Mouse (Mus musculus) layer of hippocampus, adult 9-10 months (tissue): Measurements from ENCODE around the gene Slc41a2.

Experiments
- DNase-seq: peaks from one replicate; pipeline ENCODE4 v3.0.0; 2022; ENCODE audit warnings: low spot score

The Slc41a2 gene

DNA sequence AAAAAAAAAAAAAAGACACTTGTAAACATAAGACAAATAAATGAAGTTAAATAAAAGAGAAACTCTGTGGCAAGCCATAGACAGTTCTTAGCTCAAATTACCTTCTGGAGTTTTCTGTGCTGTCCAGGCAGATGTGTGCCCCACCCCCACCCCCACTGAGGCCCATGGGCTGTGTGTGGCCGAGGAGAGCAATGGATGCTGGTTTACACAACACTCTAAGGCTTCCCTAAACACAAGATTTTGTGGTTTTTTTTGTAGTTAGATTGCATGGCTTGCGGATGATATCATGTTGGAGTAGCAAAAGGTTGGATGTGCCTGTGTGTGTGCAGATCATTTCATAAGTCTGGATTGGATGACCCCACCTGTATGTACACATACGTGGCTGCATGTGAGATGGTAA lies 116.8 kb downstream of the Slc41a2 start:
- DNase-seq, result no peak

DNA sequence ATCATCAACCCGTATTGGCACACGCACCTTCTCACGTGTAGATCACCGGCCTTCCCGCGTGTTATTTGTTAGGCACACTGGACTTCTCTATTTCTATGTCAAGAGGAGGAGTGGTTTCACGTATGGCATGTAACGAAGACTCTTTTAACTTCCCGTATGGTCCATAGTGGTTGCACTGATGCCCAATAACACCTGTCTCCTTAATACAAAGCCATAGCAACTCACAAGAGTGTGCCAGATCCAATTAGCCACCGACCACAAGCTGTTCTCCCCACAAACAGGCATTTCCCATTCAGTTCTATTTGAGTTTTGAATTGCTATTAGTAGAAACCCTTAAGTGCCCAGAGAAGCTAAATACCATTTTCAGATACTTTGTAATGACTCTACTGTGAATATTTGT lies 117.5 kb downstream of the Slc41a2 start:
- DNase-seq, result no peak

DNA sequence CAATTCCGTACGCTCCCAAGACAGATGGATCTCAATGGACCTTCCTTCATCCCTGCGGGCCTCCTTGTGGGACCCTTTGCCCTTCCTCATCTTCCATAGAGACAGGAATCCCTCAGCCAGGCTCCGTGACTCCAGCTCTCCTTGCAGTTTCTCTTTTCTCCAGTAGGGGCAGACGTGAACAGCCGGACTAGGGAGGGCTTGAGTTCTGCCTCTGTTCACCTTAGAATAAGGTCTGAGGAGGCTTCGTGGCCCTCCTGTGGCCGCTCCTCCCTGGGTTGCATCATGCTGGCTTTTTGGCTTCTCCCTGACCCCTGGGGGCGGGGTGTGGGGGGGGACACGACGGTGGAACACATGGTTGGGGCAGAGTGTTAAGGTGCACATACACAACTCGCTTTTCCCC lies 118.0 kb downstream of the Slc41a2 start:
- peak; percentile 41 for DNase-seq

DNA sequence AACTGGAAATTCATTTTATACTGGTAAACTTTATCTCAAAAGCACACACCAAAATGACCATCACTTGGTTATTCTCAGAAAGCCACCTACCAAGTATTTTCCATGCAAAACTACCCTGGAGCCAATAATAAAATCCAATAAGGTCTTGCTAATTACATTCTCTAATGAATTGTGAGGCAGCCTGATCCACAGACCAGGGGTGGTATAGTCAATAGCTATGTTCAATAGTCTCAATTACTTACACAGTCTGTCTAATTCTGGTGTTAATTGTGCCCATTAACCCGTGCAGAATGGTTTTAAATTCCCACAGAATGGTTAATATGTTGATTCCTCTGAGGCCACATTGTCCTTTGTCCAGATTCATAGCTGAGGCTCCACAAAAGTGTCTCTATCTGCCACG lies 118.9 kb downstream of the Slc41a2 start:
- no peak for DNase-seq

DNA sequence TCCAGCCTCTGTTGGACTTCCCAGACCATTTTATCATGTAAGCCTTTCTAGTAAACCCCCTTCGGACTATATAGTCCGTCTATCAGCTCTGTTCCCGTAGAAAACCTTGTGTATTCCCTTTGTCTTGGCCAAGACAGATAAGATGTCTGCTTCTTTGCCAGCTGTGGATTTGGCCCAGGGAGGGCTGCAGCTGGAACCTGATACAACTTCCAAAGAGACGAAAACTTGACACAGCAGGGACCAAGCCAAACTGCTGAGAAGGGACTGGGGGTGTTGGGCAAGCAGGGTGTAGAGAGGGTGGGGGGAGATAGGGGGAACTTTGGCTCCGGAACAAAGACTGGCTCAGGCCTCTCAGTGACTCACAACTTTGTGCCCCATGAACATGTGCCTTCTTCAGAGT lies 120.4 kb downstream of the Slc41a2 start:
- no peak for DNase-seq

DNA sequence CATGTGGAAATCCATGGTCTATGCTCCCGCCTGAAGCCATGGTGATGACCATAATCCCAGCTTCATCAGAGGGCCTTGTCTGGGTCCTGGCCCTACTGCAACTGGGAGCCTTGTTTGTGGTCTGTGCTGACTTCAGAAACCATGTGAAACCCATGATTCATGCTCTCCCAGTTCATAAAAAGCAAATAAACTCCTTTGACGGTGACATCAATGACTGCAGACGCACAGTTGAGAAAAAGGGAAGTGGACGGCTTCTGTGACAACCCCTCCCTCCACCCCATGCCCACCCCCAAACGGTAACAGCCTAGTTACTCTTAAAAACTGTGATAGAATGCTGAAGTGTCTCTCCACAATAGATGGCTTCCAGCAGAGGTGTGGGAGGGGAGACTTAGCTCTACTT lies 122.1 kb downstream of the Slc41a2 start:
- no peak for DNase-seq

DNA sequence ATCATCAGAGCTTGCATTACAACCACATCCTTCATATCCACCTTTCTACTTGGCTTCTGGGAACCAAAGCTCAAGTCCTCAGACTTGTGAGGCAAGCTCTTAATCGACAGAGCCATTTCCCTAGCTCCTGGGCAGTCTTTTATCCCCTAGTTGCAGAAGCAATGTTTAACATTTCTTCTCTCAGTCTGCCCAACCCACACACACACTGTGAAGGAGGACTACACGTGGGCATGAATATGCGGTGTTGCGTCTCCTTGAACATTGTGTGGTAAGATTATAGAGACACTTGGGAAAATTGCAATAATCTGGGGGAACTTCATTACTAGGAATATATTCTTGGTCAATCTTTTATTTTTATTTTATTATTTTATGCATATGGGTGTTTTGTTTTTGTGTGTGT lies 125.1 kb downstream of the Slc41a2 start:
- no peak for DNase-seq

DNA sequence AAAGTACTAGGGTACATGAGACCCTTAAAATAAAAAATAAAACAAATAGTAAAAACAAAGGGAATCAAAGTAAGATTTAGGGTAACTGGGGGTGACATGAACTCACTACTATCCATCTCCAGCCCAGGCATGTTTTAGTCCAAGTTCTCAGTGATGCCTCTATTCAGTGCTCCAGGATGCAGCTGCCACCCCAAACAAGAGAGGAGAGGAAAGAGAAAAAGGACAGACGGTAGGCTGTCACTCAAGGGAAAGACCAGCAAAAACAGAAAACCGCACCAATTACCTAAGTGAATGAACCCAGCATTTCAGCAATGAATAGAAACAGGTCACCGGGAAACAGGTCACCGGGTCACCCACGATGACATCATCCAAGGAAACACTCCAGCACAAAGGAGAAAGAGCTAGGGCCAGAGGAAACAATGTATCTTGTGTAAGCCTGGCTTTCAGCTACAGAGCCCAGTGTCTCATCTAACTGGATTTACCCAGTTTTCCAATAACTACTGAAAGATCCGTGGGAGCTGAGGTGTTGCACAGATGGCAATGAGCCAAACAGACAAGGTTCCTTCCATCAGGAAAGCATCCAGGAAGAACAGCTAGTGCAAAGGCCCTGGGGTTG lies 126.6 kb downstream of the Slc41a2 start:
- DNase-seq, result no peak

DNA sequence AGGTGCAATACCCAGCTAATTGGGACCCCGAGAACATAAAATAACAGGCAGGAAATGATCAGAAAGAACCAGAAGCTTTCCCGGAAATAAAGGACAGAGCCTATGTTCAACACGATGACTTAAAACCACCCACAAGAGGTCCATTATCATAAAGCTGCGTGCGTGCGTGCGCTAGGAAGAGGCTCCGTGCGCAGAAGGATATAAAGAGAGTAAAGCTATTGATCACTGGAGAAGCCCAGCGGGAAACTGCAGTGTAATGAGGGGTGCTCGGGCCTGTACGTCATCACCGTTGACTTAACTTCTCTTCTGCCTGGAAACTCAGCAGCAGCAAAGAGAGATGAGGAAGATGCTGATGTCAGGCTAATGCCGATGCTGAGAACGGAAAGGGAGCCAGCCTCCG lies 127.6 kb downstream of the Slc41a2 start:
- DNase-seq, result no peak

DNA sequence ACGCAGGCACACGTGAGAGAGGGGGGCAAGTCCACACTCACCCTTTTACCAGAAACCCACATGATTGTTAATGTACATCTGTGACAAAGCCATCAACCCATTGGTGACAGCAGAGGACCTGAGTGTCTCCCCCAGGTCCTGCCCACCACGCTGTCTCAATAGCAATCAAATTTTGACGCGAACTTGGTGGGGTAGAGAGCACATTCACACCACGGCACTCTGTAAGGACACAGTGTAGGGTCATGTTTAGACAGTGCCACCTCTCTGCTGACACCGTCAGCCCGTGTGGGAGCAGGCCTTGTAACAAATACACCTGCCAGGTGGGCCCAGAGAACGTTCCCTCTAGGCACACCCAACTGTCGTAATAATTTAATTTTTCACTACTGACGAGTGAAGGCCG lies 128.3 kb downstream of the Slc41a2 start:
- DNase-seq, result no peak

DNA sequence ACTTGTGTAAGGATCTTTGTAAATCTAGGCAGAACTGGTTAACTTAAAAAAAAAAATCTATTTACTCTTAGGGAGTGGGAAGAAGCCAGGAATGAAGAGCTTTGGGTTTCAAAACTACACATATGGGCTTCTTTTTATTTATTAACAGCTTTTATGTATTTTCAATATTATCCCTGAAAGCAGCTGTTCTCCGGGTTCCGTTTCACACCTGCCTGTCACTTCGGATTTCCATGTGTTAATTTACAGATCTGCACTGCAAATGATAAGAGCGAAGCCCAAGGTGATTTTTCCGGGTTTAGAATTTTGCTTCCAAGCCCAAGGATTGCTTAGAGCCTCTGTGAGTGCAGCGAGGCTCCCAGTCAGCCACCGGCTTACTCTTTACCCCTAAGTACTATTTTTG lies 129.2 kb downstream of the Slc41a2 start:
- no peak for DNase-seq

DNA sequence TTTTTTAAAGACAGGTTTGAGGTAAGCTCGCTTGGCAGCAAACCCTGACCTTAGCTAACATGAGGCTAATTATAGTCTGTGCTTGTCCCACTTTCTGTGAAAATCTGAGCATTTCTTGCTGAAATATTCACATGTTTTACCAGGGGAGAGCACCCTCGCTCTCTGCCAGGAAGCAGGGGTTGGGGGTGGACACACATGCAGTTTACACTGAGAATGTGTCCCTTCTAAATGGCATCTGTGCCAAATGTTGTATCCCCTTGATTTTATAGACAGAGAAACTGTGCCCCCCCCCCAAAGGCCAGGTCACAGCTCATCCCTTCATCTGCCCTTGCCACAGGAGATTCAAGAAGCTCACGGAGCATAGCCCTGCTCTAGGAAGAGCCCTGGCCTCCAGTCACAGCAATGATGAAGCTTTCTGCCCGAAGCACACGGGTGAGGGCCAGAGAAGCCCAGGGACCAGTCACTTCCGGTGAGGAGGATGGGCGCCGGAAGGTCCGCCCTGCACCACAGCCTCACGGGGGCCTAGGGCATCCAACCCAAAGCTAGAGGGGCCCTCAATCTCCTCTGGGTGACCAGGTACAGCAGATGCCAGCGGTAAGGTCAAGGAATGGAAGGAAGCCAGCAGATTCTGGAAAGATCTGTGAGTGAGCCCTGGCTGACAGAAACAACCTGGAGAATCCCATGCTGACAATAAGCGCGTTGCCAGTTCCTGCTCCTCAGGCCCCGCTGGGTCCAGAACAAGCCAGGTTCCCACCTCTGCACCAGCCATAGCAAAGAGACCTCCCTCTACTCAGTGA lies 134.6 kb downstream of the Slc41a2 start:
- no peak for DNase-seq

DNA sequence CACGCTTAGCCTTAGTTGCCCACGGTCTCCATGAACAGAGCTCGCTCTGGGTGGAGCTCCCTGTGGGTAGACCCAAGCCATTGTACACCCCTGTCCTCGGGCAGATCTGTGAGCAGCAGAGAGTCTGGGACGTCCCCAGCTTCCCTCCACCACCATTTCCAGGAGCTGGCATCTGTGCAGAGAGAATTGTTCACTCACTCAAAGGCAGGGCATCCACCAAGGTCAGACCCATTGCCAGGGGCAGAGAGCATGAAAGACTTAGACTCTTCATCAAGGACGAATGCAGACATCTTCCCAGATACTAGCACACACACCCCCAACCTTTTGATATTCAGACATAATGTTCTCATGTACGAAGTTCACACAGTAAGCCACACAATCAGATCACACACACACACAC lies 136.2 kb downstream of the Slc41a2 start:
- no peak for DNase-seq

DNA sequence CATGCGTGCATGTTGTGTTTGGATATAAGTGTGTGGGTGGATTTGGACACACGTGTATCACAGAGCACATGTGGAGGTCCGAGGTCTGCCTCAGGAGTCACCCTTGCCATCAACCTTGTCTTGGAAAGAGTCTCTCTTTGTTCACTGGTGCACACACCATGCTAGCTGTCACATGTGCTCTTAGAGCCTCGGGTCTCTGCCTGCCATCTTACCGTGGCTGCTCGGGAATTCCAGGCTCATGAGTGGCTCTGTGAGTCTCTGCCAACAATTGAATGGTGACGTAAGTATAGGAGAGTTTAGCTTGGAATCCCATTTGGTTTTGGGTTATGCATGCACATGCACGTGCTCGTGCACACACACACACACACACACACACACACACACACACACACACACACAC lies 138.4 kb downstream of the Slc41a2 start:
- DNase-seq, result no peak

DNA sequence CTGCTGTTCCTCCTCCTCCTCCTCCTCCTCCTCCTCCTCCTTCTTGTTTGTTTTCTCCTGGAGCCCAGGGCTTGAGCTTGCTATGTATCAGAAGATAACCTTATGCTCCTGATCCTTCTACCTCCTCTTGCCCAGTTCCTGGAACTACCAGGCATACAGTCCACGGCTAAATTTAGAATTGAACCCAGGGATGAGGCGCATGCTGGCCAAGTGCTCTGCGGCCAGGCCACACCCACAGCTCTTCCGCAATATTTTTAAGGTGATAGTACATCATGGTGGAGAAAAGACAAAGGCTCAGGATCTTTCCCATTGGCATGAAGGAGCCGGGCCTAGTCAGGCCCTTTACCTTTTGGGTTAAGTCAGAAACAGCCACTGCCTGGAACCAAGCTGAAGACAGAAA lies 139.0 kb downstream of the Slc41a2 start:
- no peak for DNase-seq

DNA sequence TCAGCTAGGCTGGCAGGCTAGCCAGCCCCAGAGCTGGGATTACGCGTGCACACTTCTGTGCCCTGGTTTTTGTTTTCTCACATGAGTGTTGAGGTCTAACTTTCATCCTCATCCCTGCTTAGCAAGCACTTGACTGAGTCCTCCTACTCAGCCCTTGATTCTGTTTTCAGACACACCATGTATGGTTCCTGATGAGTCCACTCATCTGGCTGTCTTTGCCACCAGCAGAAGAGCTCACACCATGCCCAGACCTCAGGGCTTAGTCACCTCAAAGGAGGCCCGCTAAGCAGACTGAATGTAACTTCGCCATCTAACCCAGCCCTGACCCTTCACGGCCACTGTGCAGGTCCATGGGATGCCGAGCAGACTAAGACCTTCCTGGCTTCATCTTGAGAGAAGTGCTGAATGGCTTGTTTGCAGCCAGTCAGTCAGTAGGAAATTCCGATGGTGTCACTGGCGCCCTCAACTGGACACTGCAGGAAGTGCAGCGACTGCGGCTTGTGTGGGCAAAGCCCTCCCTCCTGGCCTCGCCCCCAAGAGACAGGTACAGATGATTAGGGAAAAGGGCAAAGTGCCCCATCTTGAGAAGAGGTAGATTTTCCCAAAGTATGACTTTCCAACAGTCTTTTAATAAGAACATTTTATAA lies 139.9 kb downstream of the Slc41a2 start:
- peak; percentile 73 for DNase-seq

DNA sequence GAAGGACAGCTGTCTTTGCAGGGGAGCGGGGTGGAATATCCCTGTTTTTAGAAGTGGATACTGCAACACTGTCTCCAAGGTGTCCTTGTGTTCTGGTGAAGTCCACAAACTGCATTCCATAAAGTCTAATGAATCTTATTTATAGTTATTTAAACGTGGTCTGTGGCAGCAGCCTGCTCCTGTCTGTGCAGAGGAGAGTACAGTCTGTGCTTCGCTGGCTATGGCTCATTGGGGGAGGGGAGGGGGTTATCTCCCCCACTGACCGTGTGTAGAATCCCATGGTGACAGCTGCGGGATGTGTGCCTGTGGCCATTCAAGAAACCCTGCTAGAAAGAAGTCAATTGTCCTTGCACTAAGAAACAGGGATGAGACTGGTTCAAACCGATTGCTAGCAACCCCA lies 145.7 kb downstream of the Slc41a2 start:
- DNase-seq, result no peak

DNA sequence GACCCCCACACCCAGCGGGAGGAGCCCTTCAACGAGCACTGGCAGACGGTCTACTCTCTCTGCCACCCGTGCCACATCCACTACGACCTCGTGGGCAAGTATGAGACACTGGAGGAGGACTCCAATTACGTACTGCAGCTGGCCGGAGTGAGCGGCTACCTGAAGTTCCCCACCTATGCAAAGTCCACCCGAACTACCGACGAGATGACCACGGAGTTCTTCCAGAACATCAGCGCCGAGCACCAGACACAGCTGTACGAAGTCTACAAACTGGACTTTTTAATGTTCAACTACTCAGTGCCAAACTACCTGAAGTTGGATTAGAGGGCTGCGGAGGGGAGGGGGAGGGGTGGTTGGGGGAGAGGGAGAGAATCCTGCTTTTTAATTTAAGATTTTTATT lies 146.2 kb downstream of the Slc41a2 start:
- DNase-seq, result no peak

DNA sequence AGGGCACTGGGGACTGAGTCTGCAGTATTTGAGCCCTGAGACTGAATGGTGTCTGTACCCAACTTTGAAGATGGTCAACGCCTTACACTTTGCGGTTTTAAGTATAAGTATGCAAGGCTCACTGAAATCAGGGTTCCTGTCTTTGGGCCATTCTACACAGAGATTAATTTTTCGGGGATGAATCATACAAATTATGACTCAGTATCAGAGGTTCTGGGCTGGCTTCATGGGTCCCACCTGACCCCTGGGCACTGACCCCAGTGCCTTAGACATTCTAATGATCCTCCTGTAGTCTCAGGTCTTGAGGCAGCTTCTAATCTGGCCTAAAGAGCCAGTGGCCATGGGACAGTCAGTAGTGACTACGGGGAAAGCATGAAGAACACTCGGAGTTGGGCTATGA lies 148.6 kb downstream of the Slc41a2 start:
- DNase-seq, result no peak

DNA sequence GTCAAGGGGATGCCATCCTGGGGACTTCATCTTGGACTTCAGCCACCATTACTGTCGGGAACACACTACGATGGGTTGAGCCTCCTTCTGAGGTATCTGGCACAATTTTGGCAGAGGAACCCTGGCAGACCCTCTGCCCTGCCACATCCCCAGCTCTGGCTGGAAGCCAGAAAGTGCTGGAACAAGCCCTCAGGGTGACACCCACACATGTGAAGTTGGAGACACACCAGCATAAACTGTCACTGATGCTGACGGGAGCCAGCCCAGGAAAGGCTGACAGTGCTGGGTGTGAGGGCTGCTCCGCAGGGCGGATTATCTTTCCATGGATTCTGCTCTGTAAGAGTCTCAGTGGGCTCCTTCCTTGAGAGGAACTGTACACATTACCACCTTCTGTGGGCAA lies 150.7 kb downstream of the Slc41a2 start:
- DNase-seq, result no peak

DNA sequence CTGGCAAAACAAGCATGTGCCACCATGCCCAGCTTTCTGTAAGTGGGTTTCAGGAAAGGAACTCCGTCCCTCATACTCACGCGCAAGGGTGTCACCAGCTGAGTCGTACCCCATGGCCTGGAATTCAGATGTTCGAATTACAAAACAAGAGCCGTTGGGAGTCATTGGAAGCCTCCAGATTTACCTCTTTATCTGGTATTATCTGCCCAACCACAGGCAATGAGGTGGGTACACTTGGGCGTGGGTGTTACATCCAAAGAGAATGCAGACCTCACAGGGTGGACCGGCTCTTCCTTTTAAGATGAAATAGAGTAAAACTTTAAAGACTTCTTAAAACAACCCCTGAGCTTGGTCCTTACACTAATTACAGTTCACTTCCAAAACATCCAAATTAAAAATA lies 151.5 kb downstream of the Slc41a2 start:
- DNase-seq, result no peak

DNA sequence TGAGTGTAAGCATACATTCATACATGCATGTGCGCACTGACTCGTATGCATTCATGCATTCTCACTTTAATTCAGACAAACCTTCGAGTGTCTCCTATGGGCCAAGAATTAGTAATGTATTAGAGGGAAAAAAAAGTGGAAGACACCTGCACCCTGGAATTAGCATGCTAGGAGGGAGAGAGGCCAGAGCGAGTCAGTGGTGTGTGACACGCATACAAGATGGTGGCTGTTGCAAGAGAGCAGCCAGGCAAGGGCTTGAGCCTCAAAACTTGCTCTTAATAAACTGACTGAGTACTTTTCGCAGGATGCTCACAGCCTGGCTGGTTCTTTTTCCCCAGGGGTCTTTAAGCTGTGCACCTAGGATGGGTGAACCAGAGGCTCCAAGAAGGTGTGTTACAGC lies 152.6 kb downstream of the Slc41a2 start:
- DNase-seq, result no peak

DNA sequence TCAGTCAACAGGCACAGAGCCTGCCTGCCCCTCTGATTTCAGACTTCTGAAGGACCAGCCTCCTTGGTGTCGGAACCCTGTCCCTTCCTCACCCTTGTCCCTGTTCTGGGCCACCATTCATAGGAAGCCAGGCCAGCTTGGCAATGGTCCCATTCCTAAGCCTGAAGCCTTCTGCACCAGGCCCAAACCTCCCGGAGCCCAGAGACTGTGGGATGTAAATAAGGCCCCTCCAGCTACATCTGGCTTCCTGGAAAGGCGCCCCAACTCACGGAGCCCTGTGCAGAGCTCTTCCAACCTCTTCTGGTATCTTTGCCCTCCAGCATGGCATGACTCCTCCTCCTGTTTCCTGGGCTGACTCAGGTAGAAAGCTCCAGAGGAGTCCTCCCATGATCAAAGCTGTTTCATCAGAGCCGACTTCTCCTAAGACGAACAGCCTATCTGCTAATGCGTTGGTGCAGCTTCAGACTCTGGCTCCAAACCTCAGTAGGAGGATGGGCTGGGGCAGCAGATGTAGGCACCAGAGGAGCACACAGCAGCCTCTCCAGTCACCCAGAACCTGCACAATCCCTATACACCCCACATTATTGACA lies 153.1 kb downstream of the Slc41a2 start:
- DNase-seq, result no peak
